Mouse (Mus musculus): Measurements from ENCODE around the gene Epop.

Gene Epop

GRCm38 (mm10) chr11:97579088-97579857, 50.2 kb downstream of the Epop start:
- no peak for DNase-seq

- DNase-seq = no peak
These were observed 51.2 kb downstream of the Epop start for GRCm38 (mm10) chr11:97578286-97578685.

Data from cerebellum, adult 8-10 months (tissue).